Mouse (Mus musculus) CH12.LX (cell line): ENCODE measurements around the gene Chga. TPM values are rescaled to one million over a fixed set of nuclear protein-coding genes. Genes with fewer than 3 reads are reported as not detected.

Source experiments
- DNase-seq: peaks from one replicate; pipeline ENCODE4 v3.0.0-alpha.2; 2013; ENCODE audit errors: extremely low read depth
- H3K27ac ChIP-seq: 2 replicates; pipeline ENCODE4 v1.5.1; 2012; ENCODE audit warnings: low read depth, mild to moderate bottlenecking, control low read depth, moderate library complexity; ENCODE audit not compliant: insufficient read depth
- H3K27me3 ChIP-seq: replicated peaks from 2 replicates; pipeline ENCODE3; 2012; ENCODE audit warnings: inconsistent platforms
- H3K36me3 ChIP-seq, 2 experiments: replicated peaks in 1 of 2; 2 replicates each; pipeline versions ENCODE3 to v1.6.1; 2012; ENCODE audit warnings: inconsistent platforms in 1 of 2, low read length in 1 of 2, mild to moderate bottlenecking in 1 of 2, mixed read lengths in 1 of 2, moderate library complexity in 1 of 2; ENCODE audit not compliant: control insufficient read depth in 1 of 2, insufficient read depth in 1 of 2
- H3K4me1 ChIP-seq, 2 experiments: 2 replicates each; pipeline ENCODE4 v1.6.1; 2012; ENCODE audit warnings: inconsistent platforms in 1 of 2, moderate library complexity in 1 of 2; ENCODE audit not compliant: insufficient read depth in 2 of 2, control insufficient read depth in 1 of 2
- H3K4me2 ChIP-seq: 2 replicates; pipeline ENCODE4 v1.6.1; 2012; ENCODE audit warnings: low read depth, mild to moderate bottlenecking, control low read depth; ENCODE audit not compliant: poor library complexity, insufficient read depth, severe bottlenecking
- H3K4me3 ChIP-seq, 3 experiments: fragments of 150-350 bp in 1 of 3; sonication (generic) in 1 of 3; replicated peaks in 1 of 3; 2 replicates each; pipeline versions ENCODE3 to v1.5.1; 2011 to 2012; ENCODE audit warnings: low read depth in 2 of 3, low read length in 2 of 3, mild to moderate bottlenecking in 2 of 3, moderate library complexity in 2 of 3, control low read depth in 1 of 3, improper control_type of control experiment in 1 of 3, inconsistent platforms in 1 of 3, mixed read lengths in 1 of 3; ENCODE audit not compliant: poor library complexity in 1 of 3
- H3K79me2 ChIP-seq: replicated peaks from 2 replicates; pipeline ENCODE4 v1.6.1; 2012; ENCODE audit warnings: mild to moderate bottlenecking, moderate library complexity; ENCODE audit not compliant: control insufficient read depth, poor library complexity, insufficient read depth, severe bottlenecking; ENCODE audit errors: extremely low read depth
- H3K9ac ChIP-seq: 2 replicates; pipeline ENCODE4 v1.6.1; 2012; ENCODE audit warnings: low read depth, mild to moderate bottlenecking, control low read depth, moderate library complexity; ENCODE audit not compliant: insufficient read depth
- H3K9me3 ChIP-seq: replicated peaks from 2 replicates; pipeline ENCODE3; 2012; ENCODE audit warnings: low read length, inconsistent platforms, mixed read lengths
- BHLHE40 ChIP-seq: IDR thresholded peaks from 2 replicates; pipeline ENCODE4 v1.6.1; 2011; ENCODE audit warnings: mild to moderate bottlenecking, low read depth, low read length, improper control_type of control experiment
- CHD2 ChIP-seq: IDR thresholded peaks from 2 replicates; pipeline ENCODE4 v1.6.1; 2011; ENCODE audit warnings: low read length, improper control_type of control experiment
- E2F4 ChIP-seq: IDR thresholded peaks from 2 replicates; pipeline ENCODE4 v1.6.1; 2011; ENCODE audit warnings: low read depth, low read length, improper control_type of control experiment; ENCODE audit not compliant: insufficient replicate concordance
- ELF1 ChIP-seq: IDR thresholded peaks from 2 replicates; pipeline ENCODE4 v1.6.1; 2014; ENCODE audit warnings: low read depth, mild to moderate bottlenecking, inconsistent platforms, low read length, improper control_type of control experiment
- EP300 ChIP-seq: IDR thresholded peaks from 2 replicates; pipeline ENCODE4 v1.6.1; 2011; ENCODE audit warnings: low read length, improper control_type of control experiment
- ETS1 ChIP-seq: conservative IDR thresholded peaks from 2 replicates; pipeline ENCODE4 v1.6.1; 2012; ENCODE audit warnings: low read depth, mild to moderate bottlenecking, inconsistent platforms, low read length, improper control_type of control experiment, moderate library complexity
- KAT2A ChIP-seq: IDR thresholded peaks from 2 replicates; pipeline ENCODE4 v1.6.1; 2012; ENCODE audit warnings: low read length, improper control_type of control experiment, inconsistent platforms; ENCODE audit not compliant: insufficient replicate concordance
- MAFK ChIP-seq: IDR thresholded peaks from 2 replicates; pipeline ENCODE4 v1.6.1; 2011; ENCODE audit warnings: low read length, improper control_type of control experiment; ENCODE audit not compliant: insufficient replicate concordance
- MAZ ChIP-seq: IDR thresholded peaks from 2 replicates; pipeline ENCODE4 v1.6.1; 2012; ENCODE audit warnings: low read depth, mild to moderate bottlenecking, inconsistent platforms, low read length, improper control_type of control experiment, moderate library complexity
- MXI1 ChIP-seq: IDR thresholded peaks from 2 replicates; pipeline ENCODE4 v1.6.1; 2011; ENCODE audit warnings: mild to moderate bottlenecking, low read depth, low read length, improper control_type of control experiment
- NELFE ChIP-seq: IDR thresholded peaks from 2 replicates; pipeline ENCODE4 v1.6.1; 2011; ENCODE audit warnings: low read depth, low read length, improper control_type of control experiment
- POLR2A ChIP-seq: IDR thresholded peaks from 2 replicates; pipeline ENCODE4 v1.6.1; 2011; ENCODE audit warnings: low read depth, mild to moderate bottlenecking, improper control_type of control experiment, low read length
- RCOR1 ChIP-seq: conservative IDR thresholded peaks from 2 replicates; pipeline ENCODE4 v1.6.1; 2012; ENCODE audit warnings: low read depth, mild to moderate bottlenecking, inconsistent platforms, low read length, improper control_type of control experiment
- SMC3 ChIP-seq: IDR thresholded peaks from 2 replicates; pipeline ENCODE4 v1.6.1; 2011; ENCODE audit warnings: low read depth, low read length, improper control_type of control experiment
- TBP ChIP-seq: conservative IDR thresholded peaks from 2 replicates; pipeline ENCODE4 v1.6.1; 2011; ENCODE audit warnings: low read depth, low read length, improper control_type of control experiment
- USF1 ChIP-seq: IDR thresholded peaks from 2 replicates; pipeline ENCODE4 v1.6.1; 2014; ENCODE audit warnings: low read depth, mild to moderate bottlenecking, inconsistent platforms, low read length, improper control_type of control experiment
- USF2 ChIP-seq: conservative IDR thresholded peaks from 2 replicates; pipeline ENCODE4 v1.6.1; 2011; ENCODE audit warnings: low read depth, low read length, improper control_type of control experiment
- ZKSCAN1 ChIP-seq: IDR thresholded peaks from 2 replicates; pipeline ENCODE4 v1.6.1; 2012; ENCODE audit warnings: low read depth, inconsistent platforms, low read length, improper control_type of control experiment, borderline replicate concordance
- ZMIZ1 ChIP-seq: IDR thresholded peaks from 2 replicates; pipeline ENCODE4 v1.6.1; 2012; ENCODE audit warnings: low read depth, mild to moderate bottlenecking, inconsistent platforms, low read length, improper control_type of control experiment
- dilution Hi-C: fragments of 300-500 bp; cut with MboI; formaldehyde crosslinking; loops from 2 replicates; pipeline ENCODE4 v1.14.3; 2020; ENCODE audit warnings: low sequenced_read_pairs; ENCODE audit not compliant: extremely low pct_unique_long_range_greater_than_20kb, extremely low pct_ligation_motif_present
- in situ Hi-C: fragments of 300-500 bp; cut with MboI; formaldehyde crosslinking; loops from 3 replicates; pipeline ENCODE4 v1.14.3; 2019; ENCODE audit warnings: low sequenced_read_pairs, low pct_ligation_motif_present, low pct_unique_long_range_greater_than_20kb, mixed read lengths
- polyA plus RNA-seq: library from polyadenylated mRNA; unstranded; fragments of >175 nt; gene quantifications from 2 replicates; pipeline ENCODE4 v1.2.1, GENCODE M21; 2012; ENCODE audit warnings: low read depth; ENCODE audit not compliant: insufficient read length
- total RNA-seq, 2 experiments: library from RNA; depleted of rRNA; stranded (reverse); fragments of 300-350 nt in 1 of 2; fragments of >200 nt in 1 of 2; gene quantifications; 2 replicates each; pipeline ENCODE4 v1.2.3; 2012 to 2014

Gene Chga
- total and polyA plus RNA-seq, 3 experiments, result not detected

- dilution Hi-C loops, result no loop called here
- in situ Hi-C loops, result no loop called here
- no peak for DNase-seq
- Histone ChIP-seq H3K4me2 (no peak overlapping the region), H3K4me3 (no peak overlapping the region), H3K9ac (no peak overlapping the region), H3K4me1 (no peaks in the 10 kb centered on the region), H3K79me2 (no peaks in the 10 kb centered on the region)
- TF ChIP-seq USF2, result no peak
- no peak for TF ChIP-seq ZKSCAN1
- TF ChIP-seq RCOR1, result no peak
- no peak for TF ChIP-seq SMC3
- TF ChIP-seq MAZ, result no peak
- TF ChIP-seq TBP, result no peak
- TF ChIP-seq MXI1, result no peak
- no peak for TF ChIP-seq POLR2A
- TF ChIP-seq, all 38 proteins: peak for 0
- no peaks in the 10 kb centered on the region for H3K36me3 ChIP-seq
- no peak overlapping the region for H3K27ac ChIP-seq
- no peaks in the 10 kb centered on the region for H3K27me3 ChIP-seq
- no peaks in the 10 kb centered on the region for H3K9me3 ChIP-seq
Measured at GRCm38 (mm10) chr12:102517647-102518046, 37.1 kb upstream of the Chga start.

DNA sequence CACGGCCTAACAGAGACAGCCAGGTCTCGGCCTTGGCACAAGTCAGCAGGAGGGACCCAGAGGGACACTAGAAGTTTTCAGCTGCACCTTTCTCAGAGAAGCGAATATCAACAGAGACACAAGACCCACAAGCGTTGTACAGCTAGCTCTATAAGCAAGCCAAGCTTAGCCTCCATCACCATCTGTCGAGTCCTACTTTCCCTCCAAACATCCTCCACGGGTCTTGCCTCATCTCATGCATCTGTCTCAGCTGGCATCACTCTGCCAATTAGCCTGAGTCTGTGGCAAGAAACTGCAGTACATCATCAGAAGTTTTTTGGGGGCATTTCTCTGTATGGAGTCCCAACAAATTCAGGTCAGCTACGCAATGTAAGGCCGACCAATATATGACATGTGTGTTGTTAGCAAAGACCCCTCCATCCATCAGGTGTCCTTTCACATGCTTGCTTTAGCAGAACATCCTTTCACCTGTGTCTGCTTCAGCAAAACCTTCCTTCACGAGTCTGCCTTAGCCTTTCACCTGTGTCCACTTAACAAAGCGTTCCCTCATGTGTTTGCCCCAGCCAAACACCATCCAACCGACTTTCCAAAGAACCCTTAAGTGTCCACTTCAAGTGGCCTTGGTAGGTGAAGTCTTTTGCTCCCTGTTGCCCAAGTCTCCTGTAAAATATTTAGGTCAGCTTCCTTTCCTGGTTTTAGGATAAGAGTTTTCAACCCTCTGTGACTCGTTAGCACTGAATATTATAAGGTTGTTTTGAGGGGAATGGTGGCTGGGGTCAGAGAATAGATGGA is 34.6 kb upstream of the Chga start:
- no peak overlapping the region for H3K27ac ChIP-seq
- TF ChIP-seq CHD2 (no peak), NELFE (no peak), BHLHE40 (no peak), ELF1 (no peak), ETS1 (no peak), EP300 (no peak), ZMIZ1 (no peak), KAT2A (no peak), USF2 (no peak), E2F4 (no peak), USF1 (no peak), MAFK (no peak), TBP (no peak)
- TF ChIP-seq, all 38 proteins: peak for 0
- dilution Hi-C loops (no loop called here), in situ Hi-C loops (no loop called here)
- Histone ChIP-seq H3K36me3 (no peaks in the 10 kb centered on the region), H3K4me2 (no peak overlapping the region), H3K79me2 (no peaks in the 10 kb centered on the region), H3K27me3 (no peaks in the 10 kb centered on the region), H3K9me3 (no peaks in the 10 kb centered on the region), H3K4me1 (peaks cover 0 to 10% of the 10 kb centered on the region in 2 experiments; a peak in 2 of 4 replicates), H3K9ac (no peak overlapping the region), H3K4me3 (no peak overlapping the region)
- no peak for DNase-seq
